Mouse (Mus musculus) heart, embryonic 12.5 days (tissue): ENCODE results near the gene Ces2b. TPM values are rescaled to one million over a fixed set of nuclear protein-coding genes. Genes with fewer than 3 reads are reported as not detected.

Experiments used
- ATAC-seq: fragments of 200-750 bp; cut with Nextera tagmentation; 2 replicates; pipeline ENCODE4 v1.8.0; 2017; ENCODE audit warnings: moderate TSS enrichment, moderate library complexity; ENCODE audit not compliant: insufficient number of reproducible peaks, low FRiP score
- H3K27ac ChIP-seq: fragments of 300-500 bp; sonication (generic); 2 replicates; pipeline ENCODE4 v1.5.1; 2016; ENCODE audit warnings: mild to moderate bottlenecking, moderate library complexity; ENCODE audit not compliant: poor library complexity, severe bottlenecking
- H3K27me3 ChIP-seq: fragments of 300-500 bp; sonication (generic); replicated peaks from 2 replicates; pipeline ENCODE4 v1.6.1; 2016; ENCODE audit warnings: mild to moderate bottlenecking, moderate library complexity
- H3K36me3 ChIP-seq: fragments of 300-500 bp; sonication (generic); 2 replicates; pipeline ENCODE4 v1.6.1; 2016; ENCODE audit warnings: mild to moderate bottlenecking, moderate library complexity
- H3K4me1 ChIP-seq: fragments of 300-500 bp; sonication (generic); replicated peaks from 2 replicates; pipeline ENCODE4 v1.6.1; 2016; ENCODE audit warnings: mild to moderate bottlenecking
- H3K4me2 ChIP-seq: fragments of 300-500 bp; sonication (generic); 2 replicates; pipeline ENCODE4 v1.6.1; 2016; ENCODE audit warnings: mild to moderate bottlenecking, moderate library complexity
- H3K4me3 ChIP-seq: fragments of 300-500 bp; sonication (generic); 2 replicates; pipeline ENCODE4 v1.5.1; 2016; ENCODE audit warnings: mild to moderate bottlenecking
- H3K9ac ChIP-seq: fragments of 300-500 bp; sonication (generic); 2 replicates; pipeline ENCODE4 v1.6.1; 2016; ENCODE audit warnings: mild to moderate bottlenecking, moderate library complexity
- H3K9me3 ChIP-seq: fragments of 300-500 bp; sonication (generic); replicated peaks from 2 replicates; pipeline ENCODE4 v1.6.1; 2016; ENCODE audit warnings: mild to moderate bottlenecking, moderate library complexity
- WGBS: fragments of 180-500 bp; shearing (Covaris S2); methylation state at CpG from one replicate; pipeline ENCODE4 v1.1.7; 2016; 5-methylcytosine and 5-hydroxymethylcytosine counted together
- polyA plus RNA-seq: library from polyadenylated mRNA; unstranded; fragments of >200 nt; fragmentation: Nextera tagmentation; extraction: Ambion mirVana; gene quantifications from 2 replicates; pipeline ENCODE4 v1.2.1, GENCODE M21; 2016

The Ces2b gene
- polyA plus RNA-seq: not detected in 2 replicates

DNA sequence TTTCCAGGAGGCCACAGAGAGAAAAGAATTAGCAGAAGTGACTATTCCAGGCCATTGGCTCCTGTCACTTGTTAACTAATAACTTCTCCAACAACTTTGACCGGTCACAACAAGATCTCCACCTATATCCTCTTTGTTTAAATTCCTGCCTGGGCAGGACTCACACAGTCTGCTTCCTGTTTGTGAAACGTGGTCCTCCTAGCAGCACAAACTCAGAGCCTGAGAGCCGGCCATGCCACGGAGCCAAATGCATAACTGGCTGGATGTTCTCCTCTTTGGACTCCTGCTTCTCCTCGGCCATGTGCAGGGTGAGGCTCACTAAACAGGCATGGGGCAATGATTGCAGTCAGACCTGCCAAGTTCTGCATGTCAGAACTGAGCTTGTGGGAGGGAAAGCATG, at the start of gene Ces2b:
TSS of gene Ces2b (plus strand) at position 133 of the 400 bp plus-strand sequence.
- Histone ChIP-seq H3K4me3 (no peak within 1 kb of the TSS), H3K9ac (no peak within 1 kb of the TSS), H3K27me3 (no peaks in the 10 kb centered on the region), H3K4me1 (no peaks in the 10 kb centered on the region), H3K36me3 (no peaks in the 10 kb centered on the region), H3K27ac (no peak within 1 kb of the TSS), H3K9me3 (no peaks in the 10 kb centered on the region), H3K4me2 (no peak within 1 kb of the TSS)
- ATAC-seq: no peak
- WGBS: 60% methylated on average over 5 of the region's 5 CpGs

DNA sequence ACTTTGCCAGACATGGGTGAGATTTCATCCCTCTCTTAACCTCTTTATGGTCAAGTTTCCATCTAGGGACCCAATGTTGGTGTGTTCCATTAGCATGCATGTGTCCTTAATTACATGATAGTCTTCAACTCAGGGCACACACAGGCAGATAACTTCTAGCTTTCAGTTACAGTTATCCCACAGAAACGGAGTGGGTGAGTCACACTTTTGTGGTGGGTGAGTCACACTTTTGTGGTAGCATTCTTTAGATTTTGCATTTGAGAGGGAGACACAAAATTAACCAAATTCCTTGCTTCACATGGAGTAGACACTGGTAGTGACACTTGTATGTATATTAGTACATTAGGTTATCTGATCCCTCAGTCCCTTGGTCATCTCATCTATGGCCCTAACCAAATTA, 44.3 kb upstream of the Ces2b start:
- no peak overlapping the region for H3K4me2 ChIP-seq
- H3K36me3 ChIP-seq: no peaks in the 10 kb centered on the region
- peaks cover 6% of the 10 kb centered on the region; the same call in 1 of the 2 replicates for H3K9me3 ChIP-seq
- no peaks in the 10 kb centered on the region for H3K27me3 ChIP-seq
- no peaks in the 10 kb centered on the region for H3K4me1 ChIP-seq
- ATAC-seq: no peak
- no peak overlapping the region for H3K9ac ChIP-seq
- no peak overlapping the region for H3K4me3 ChIP-seq
- 58% methylated on average over 1 of the region's 1 CpGs for WGBS
- H3K27ac ChIP-seq: no peak overlapping the region

DNA sequence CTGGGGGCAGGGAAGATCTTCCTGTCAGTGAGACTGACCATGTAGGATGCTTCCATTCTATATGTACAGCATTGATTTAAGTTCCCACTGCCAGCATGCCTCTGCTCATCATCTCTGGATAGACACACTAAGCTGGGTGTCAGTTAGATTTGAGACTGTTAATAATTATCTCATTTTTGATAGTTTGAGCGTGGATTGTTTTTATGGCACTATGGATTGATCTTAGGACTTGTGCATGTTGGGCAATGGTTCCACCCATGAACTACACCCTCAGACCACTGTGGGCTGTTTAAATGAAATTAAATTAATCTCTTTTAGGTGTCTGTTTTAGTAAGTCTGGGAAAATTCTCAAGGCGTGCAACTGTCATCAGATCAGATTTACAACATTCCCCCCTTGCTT, 42.4 kb upstream of the Ces2b start:
- Histone ChIP-seq H3K27ac (no peak overlapping the region), H3K36me3 (no peaks in the 10 kb centered on the region), H3K4me2 (no peak overlapping the region), H3K9me3 (peaks cover 1% of the 10 kb centered on the region; the same call in 1 of the 2 replicates), H3K4me1 (no peaks in the 10 kb centered on the region), H3K4me3 (no peak overlapping the region), H3K9ac (no peak overlapping the region), H3K27me3 (no peaks in the 10 kb centered on the region)
- WGBS: 70% methylated on average over 2 of the region's 2 CpGs
- no peak for ATAC-seq

DNA sequence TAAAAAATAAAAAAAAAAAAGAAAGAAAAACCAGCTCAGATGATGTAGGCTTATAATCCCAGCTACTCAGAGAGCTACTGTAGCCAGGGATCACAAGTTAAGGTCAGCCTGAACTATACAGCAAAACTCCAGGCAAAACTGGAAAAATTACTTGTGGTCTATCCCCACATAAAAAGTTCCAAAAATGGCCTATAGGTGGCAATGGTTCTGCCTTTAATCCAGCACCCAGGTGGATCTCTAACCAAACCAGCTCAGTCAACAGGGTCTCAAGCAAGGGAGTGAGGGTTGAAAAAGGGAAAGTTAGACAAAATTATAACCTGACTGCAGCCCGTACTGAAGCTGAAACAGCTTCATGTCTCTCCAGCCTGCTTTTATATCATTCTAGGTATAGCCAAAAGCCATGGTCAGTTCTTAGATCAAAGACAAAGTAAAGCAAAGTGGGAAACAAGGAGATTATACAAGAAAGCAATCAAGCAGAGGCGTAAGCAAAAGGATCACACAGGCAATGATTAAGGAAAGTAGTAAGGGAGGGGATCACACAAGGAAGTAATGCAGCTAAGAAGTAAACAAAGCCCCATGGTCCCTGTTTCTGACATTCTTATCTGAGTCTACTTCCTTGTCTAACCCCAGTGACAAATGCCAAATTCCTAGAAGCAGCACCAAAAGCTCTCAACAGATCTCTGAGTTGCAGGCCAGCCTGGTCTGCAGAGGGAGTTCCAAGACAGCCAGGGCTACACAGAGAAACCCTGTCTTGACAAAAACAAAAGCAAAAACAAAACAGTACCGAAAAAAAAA, 41.3 kb upstream of the Ces2b start:
- no peak for ATAC-seq
- H3K4me1 ChIP-seq: no peaks in the 10 kb centered on the region
- H3K27ac ChIP-seq: no peak overlapping the region
- no peak overlapping the region for H3K9ac ChIP-seq
- H3K4me3 ChIP-seq: no peak overlapping the region
- no peak overlapping the region for H3K4me2 ChIP-seq
- H3K36me3 ChIP-seq: no peaks in the 10 kb centered on the region
- no peaks in the 10 kb centered on the region for H3K27me3 ChIP-seq
- WGBS: 41% methylated on average over 3 of the region's 3 CpGs
- H3K9me3 ChIP-seq: no peaks in the 10 kb centered on the region

DNA sequence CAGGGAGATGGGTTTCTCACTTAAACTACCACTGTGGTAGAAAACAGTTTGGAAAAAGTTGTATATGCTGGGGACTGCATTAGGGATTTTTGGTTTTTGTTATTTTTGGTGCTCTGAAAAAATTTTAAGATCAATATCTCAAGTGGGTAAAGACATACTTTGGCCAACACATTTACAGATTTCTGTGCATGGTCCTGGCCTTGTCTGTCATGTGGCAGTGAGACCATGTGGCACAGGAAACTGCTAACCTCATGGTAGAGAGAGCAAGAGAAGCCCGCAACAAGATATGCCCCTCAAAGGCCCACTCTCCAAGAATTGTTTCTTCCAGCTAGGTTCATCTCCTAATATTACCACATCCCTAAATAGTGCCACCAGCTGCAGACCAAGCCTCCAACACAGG, 32.0 kb upstream of the Ces2b start:
- Histone ChIP-seq H3K4me1 (no peaks in the 10 kb centered on the region), H3K4me3 (no peak overlapping the region), H3K9ac (no peak overlapping the region), H3K27ac (no peak overlapping the region), H3K9me3 (no peaks in the 10 kb centered on the region), H3K27me3 (no peaks in the 10 kb centered on the region), H3K4me2 (no peak overlapping the region), H3K36me3 (no peaks in the 10 kb centered on the region)
- 81% methylated on average over 1 of the region's 1 CpGs for WGBS
- no peak for ATAC-seq

DNA sequence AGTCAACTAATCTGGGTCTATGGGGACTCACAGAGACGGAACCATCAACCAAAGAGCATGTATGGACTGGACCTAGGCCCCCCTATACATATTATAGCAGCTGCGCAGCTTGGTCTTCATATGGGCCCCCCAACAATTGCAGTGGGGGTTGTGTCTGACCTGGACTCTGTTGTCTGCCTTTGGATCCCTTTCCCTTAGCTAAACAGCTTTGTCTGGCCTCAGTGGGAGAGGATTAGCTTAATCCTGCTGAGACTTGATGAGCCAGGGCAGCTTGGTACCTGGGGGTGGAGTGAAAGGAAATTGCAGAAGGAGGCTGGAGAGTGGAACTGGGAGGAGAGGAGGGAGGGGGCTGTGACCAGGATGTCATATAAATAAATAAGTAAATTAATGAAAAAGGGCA, 25.2 kb upstream of the Ces2b start:
- Histone ChIP-seq H3K4me1 (no peaks in the 10 kb centered on the region), H3K9ac (no peak overlapping the region), H3K9me3 (no peaks in the 10 kb centered on the region), H3K27me3 (no peaks in the 10 kb centered on the region), H3K4me3 (no peak overlapping the region), H3K4me2 (no peak overlapping the region), H3K27ac (no peak overlapping the region), H3K36me3 (no peaks in the 10 kb centered on the region)
- WGBS: 33% methylated on average over 2 of the region's 2 CpGs
- no peak for ATAC-seq

DNA sequence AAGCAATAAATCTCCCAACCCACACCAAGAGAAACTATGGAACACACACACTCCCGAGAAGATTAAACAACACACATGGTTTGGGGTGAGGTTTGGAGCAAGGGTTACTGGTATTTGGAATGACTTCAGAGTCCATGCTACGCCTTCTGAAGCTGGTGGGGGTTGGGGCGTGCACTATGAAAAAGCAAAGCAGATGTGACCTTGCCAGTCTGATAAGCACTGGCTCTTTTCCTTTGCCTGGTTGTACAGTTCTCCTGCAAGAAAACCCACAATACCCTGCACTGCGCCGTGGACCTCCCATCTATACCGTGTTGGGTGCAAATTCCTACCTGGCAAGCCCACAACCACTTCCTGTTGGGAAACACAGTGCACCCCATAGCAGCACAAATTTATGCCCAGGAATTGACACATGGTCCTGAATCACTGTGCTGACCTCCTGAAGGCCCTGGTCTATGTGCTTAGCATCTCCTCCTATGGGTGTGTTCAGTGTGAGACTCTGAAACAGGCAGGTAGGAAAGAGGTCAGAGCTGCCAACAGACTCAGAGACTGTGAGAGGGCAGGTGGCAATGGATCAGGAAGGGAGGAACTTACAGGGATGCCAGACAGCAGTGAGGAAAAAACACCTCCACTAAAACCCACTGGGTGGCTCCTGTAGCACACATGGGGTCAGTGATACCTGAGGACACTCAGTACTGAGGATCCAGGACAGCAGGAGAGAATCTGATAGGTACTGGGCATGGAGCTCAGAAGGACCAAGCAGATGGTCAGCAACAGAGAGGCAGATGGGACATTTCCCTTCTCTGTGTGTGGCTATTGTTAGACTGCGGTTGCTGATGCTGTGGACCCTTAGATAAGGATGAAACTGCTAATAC, 22.6 kb upstream of the Ces2b start:
- H3K4me2 ChIP-seq: no peak overlapping the region
- H3K4me3 ChIP-seq: no peak overlapping the region
- WGBS: 75% methylated on average over 7 of the region's 7 CpGs
- H3K4me1 ChIP-seq: no peaks in the 10 kb centered on the region
- H3K36me3 ChIP-seq: no peaks in the 10 kb centered on the region
- no peak for ATAC-seq
- H3K27ac ChIP-seq: no peak overlapping the region
- H3K27me3 ChIP-seq: no peaks in the 10 kb centered on the region
- H3K9ac ChIP-seq: no peak overlapping the region
- H3K9me3 ChIP-seq: no peaks in the 10 kb centered on the region

DNA sequence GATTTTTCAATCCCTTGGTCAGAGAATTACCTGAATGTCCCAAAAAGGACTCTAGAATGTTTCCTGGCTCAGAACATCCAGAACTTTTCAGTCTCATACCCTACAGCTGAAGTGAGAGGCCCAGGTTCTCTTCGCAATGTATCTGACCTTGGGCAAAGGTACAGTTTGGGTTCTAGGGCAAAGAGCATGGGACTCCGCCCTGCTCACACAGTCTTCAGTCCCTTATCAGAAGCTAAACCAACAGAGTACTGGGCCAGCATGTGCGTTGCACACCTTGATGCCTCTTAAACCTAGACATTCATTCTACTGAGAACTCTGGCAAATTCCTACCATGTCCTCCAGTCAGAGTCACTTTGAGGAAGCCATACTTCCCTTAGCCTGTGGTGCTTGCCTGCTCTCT, 21.9 kb upstream of the Ces2b start:
- WGBS: 82% methylated on average over 3 of the region's 3 CpGs
- no peak for ATAC-seq

DNA sequence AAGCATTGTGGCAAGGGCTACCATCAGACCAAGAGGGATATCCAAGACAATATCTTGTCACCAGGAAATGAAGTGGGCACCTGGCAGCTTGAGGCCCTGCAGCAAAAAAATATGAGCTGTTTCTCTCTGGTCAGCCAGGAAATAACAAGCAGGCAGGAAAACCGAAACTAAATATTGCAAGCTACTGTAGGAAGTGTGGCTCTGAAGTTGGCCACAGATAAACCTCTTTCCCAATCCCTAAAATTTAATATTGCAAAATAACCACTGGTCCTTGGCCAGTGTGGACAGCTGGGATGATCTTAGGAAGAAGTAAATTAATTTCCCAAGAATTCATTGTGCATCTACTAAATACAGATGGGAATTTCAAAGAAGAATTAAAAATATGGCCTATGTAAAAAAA, 4.5 kb upstream of the Ces2b start:
- no peak overlapping the region for H3K4me3 ChIP-seq
- no peaks in the 10 kb centered on the region for H3K9me3 ChIP-seq
- no peak overlapping the region for H3K27ac ChIP-seq
- H3K27me3 ChIP-seq: no peaks in the 10 kb centered on the region
- WGBS: 61% methylated on average over 1 of the region's 1 CpGs
- no peak overlapping the region for H3K9ac ChIP-seq
- H3K4me1 ChIP-seq: no peaks in the 10 kb centered on the region
- no peaks in the 10 kb centered on the region for H3K36me3 ChIP-seq
- ATAC-seq: no peak
- no peak overlapping the region for H3K4me2 ChIP-seq

More for the DNA sequence above, 21.9 kb upstream of the Ces2b start:
- Histone ChIP-seq H3K27ac (no peak overlapping the region), H3K4me3 (no peak overlapping the region), H3K4me2 (no peak overlapping the region), H3K36me3 (no peaks in the 10 kb centered on the region), H3K9me3 (no peaks in the 10 kb centered on the region), H3K4me1 (no peaks in the 10 kb centered on the region), H3K27me3 (no peaks in the 10 kb centered on the region), H3K9ac (no peak overlapping the region)

DNA sequence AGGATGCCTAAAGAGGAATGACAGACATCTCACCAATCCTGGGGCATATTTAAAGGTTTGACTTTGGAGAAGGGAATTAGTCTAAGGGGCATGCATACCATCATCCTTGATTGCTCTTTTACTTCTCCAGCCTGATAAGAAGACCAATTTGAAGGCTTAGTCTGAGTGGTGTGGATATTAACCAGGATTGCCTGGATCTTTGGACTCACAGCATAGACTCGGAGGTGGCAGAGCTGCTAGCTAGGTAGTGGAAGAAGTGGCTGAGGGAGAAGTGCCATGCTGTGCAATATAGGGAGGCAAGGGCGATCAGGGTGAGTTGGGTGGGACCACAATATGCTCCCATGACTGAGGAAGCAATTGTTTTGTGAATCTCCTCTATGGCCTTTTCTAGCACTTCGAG, 3.2 kb upstream of the Ces2b start:
- WGBS: 62% methylated on average over 3 of the region's 3 CpGs
- ATAC-seq: no peak
- no peaks in the 10 kb centered on the region for H3K4me1 ChIP-seq
- H3K9ac ChIP-seq: no peak overlapping the region
- H3K4me2 ChIP-seq: no peak overlapping the region
- H3K27ac ChIP-seq: no peak overlapping the region
- no peaks in the 10 kb centered on the region for H3K9me3 ChIP-seq
- no peak overlapping the region for H3K4me3 ChIP-seq
- no peaks in the 10 kb centered on the region for H3K36me3 ChIP-seq
- no peaks in the 10 kb centered on the region for H3K27me3 ChIP-seq

DNA sequence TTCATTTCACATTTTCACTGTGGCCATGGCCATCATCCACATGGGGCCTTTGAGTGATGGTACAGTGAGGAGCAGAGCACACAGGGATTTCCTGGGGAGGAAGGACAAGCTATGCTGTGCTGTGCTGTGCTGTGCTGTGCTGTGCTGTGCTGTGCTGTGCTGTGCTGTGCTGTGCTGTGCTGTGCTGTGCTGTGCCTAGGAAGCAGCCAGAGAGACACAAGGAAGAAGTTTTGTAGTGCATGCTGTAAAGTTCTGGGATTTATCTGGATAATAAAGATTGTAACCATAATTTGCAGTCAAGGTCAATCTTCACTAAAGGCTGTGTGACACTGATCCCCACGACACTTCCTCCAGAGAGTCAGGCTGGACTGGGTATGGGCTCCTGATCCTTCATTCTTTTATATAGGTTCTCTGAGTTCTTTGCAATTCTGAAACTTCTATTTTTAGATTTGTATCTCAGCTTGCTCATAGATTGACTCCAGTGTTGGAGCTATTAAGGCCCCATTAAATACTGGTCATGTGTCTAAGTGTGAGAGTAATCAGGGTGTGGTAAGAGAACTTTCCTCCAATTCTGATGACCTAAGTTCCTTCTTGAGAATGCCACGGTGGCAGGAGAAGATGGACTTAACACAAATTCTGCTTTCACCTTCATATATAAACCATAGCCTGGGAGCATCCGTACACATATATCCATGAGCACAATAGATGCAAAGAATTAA, 10.1 kb downstream of the Ces2b start:
- no peaks in the 10 kb centered on the region for H3K4me1 ChIP-seq
- no peaks in the 10 kb centered on the region for H3K9me3 ChIP-seq
- ATAC-seq: no peak
- H3K4me2 ChIP-seq: no peak overlapping the region
- H3K27ac ChIP-seq: no peak overlapping the region
- WGBS: 80% methylated on average over 3 of the region's 3 CpGs
- no peak overlapping the region for H3K4me3 ChIP-seq
- no peaks in the 10 kb centered on the region for H3K27me3 ChIP-seq
- H3K9ac ChIP-seq: no peak overlapping the region
- no peaks in the 10 kb centered on the region for H3K36me3 ChIP-seq
